Mouse (Mus musculus) hindbrain, embryonic 11.5 days (tissue): Measurements from ENCODE around the gene Muc20. TPM values are rescaled to one million over a fixed set of nuclear protein-coding genes. Genes with fewer than 3 reads are reported as not detected.

Experiments
- ATAC-seq: fragments of 200-750 bp; cut with Nextera tagmentation; 2 replicates; pipeline ENCODE4 v1.8.0; 2017; ENCODE audit warnings: mild to moderate bottlenecking, moderate TSS enrichment, moderate library complexity; ENCODE audit not compliant: low FRiP score
- DNase-seq: peaks from one replicate; pipeline ENCODE4 v3.0.0-alpha.2; 2015; ENCODE audit warnings: low spot score
- H3K27ac ChIP-seq: fragments of 300-500 bp; sonication (generic); 2 replicates; pipeline ENCODE4 v1.5.1; 2014; ENCODE audit warnings: mild to moderate bottlenecking, low read depth, low read length
- H3K27me3 ChIP-seq: fragments of 300-500 bp; sonication (generic); 2 replicates; pipeline ENCODE4 v1.6.1; 2014; ENCODE audit warnings: mild to moderate bottlenecking, low read length, moderate library complexity, mixed read lengths; ENCODE audit not compliant: control insufficient read depth, insufficient read depth
- H3K36me3 ChIP-seq: fragments of 300-500 bp; sonication (generic); 2 replicates; pipeline ENCODE4 v1.6.1; 2014; ENCODE audit warnings: mild to moderate bottlenecking, low read length, moderate library complexity, mixed read lengths; ENCODE audit not compliant: control insufficient read depth, insufficient read depth
- H3K4me1 ChIP-seq: fragments of 300-500 bp; sonication (generic); replicated peaks from 2 replicates; pipeline ENCODE4 v1.6.1; 2014; ENCODE audit warnings: low read length, mixed read lengths; ENCODE audit not compliant: control insufficient read depth, insufficient read depth
- H3K4me2 ChIP-seq: fragments of 300-500 bp; sonication (generic); replicated peaks from 2 replicates; pipeline ENCODE4 v1.6.1; 2014; ENCODE audit warnings: mild to moderate bottlenecking, low read depth, low read length
- H3K4me3 ChIP-seq: fragments of 300-500 bp; sonication (generic); 2 replicates; pipeline ENCODE4 v1.5.1; 2014; ENCODE audit warnings: low read depth, low read length
- H3K9ac ChIP-seq: fragments of 300-500 bp; sonication (generic); 2 replicates; pipeline ENCODE4 v1.6.1; 2014; ENCODE audit warnings: low read depth, low read length
- H3K9me3 ChIP-seq: fragments of 300-500 bp; sonication (generic); 2 replicates; pipeline ENCODE4 v1.6.1; 2016; ENCODE audit warnings: low read length; ENCODE audit not compliant: control insufficient read depth
- WGBS: fragments of 180-500 bp; shearing (Covaris S2); extraction: QIAGEN DNeasy Blood & Tissue Kit; methylation state at CpG from one replicate; pipeline ENCODE4 v1.1.7; 2014; 5-methylcytosine and 5-hydroxymethylcytosine counted together
- polyA plus RNA-seq: library from polyadenylated mRNA; unstranded; fragments of >200 nt; fragmentation: Nextera tagmentation; extraction: Ambion mirVana; gene quantifications from 2 replicates; pipeline ENCODE4 v1.2.1, GENCODE M21; 2014

Muc20 gene
- polyA plus RNA-seq, 1 experiment from 2014 or later = not detected

DNA sequence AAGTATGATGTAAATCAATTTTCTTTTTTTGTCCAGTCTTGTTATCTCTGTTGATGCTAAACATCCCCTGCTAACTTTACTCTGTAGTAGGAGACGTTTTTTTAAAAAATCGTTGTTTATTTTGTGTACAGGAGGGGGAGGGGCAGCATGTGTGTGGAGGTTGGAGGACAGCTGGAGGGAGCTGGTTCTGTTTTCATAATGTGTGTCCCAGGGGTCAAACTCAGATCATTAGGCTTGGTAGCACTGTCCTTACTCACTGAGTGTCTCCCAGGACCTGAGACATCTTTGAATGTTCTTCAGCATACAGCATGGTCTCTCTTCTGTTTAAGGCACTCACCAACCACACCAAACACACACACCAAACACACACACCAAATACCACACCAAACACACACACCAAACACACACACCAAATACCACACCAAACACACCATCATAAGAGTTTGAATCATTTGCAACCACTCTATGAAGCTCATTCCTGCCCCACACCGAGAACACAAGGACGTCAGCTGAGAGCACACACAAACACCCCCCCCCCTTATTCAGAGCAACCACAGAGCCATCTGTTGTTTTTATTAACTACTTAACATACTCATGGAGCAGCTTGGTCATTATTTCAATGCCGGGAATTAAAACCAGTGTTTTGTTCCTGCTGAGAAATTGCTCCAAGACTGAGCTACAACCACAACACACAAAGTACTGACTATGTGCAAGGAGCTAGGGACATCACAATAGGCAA is 13.7 kb downstream of the Muc20 start:
- no peaks in the 10 kb centered on the region for H3K27me3 ChIP-seq
- no peaks in the 10 kb centered on the region for H3K36me3 ChIP-seq
- 62% methylated on average over 5 of the region's 5 CpGs for WGBS
- no peaks in the 10 kb centered on the region for H3K4me1 ChIP-seq
- H3K27ac ChIP-seq = no peak overlapping the region
- H3K9ac ChIP-seq = no peak overlapping the region
- no peak overlapping the region for H3K4me3 ChIP-seq
- H3K4me2 ChIP-seq = no peak overlapping the region
- peak; percentile 33 for DNase-seq
- no peaks in the 10 kb centered on the region for H3K9me3 ChIP-seq
- ATAC-seq = no peak

- DNase-seq (no peak), ATAC-seq (no peak)
- Histone ChIP-seq H3K4me2 (no peak overlapping the region), H3K4me1 (no peaks in the 10 kb centered on the region), H3K9ac (no peak overlapping the region), H3K36me3 (no peaks in the 10 kb centered on the region), H3K4me3 (no peak overlapping the region), H3K27me3 (no peaks in the 10 kb centered on the region), H3K27ac (no peak overlapping the region), H3K9me3 (no peaks in the 10 kb centered on the region)
- WGBS = 58% methylated on average over 8 of the region's 8 CpGs
These were observed 18.3 kb downstream of the Muc20 start for GRCm38 (mm10) chr16:32778956-32779355.

GRCm38 (mm10) chr16:32776676-32777075 is 20.6 kb downstream of the Muc20 start:
- no peaks in the 10 kb centered on the region for H3K36me3 ChIP-seq
- H3K27ac ChIP-seq = no peak overlapping the region
- H3K4me1 ChIP-seq = no peaks in the 10 kb centered on the region
- no peak for ATAC-seq
- H3K9me3 ChIP-seq = no peaks in the 10 kb centered on the region
- no peak overlapping the region for H3K9ac ChIP-seq
- no peaks in the 10 kb centered on the region for H3K27me3 ChIP-seq
- no peak for DNase-seq
- WGBS = 84% methylated on average over 10 of the region's 10 CpGs
- H3K4me3 ChIP-seq = no peak overlapping the region
- no peak overlapping the region for H3K4me2 ChIP-seq

DNA sequence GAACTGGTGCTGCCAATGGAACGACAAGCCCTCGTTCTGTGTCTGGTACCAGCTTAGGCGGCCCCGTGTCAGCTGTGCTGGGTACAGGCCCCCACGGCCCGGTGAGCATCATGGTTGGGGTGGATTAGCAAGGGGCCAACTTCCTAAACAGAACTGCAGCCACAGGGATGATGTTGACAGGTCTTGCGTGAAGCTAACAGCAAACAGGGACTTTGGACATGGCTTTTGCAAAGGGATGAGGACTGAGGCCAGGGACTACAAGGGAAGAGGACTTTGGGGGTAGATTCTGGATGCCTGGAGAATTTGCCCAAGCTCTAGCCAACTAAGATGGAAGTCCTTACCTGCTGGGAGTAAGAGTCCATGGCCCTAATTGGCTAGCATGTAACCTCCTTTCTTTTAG is 30.3 kb downstream of the Muc20 start:
- 94% methylated on average over 7 of the region's 7 CpGs for WGBS

GRCm38 (mm10) chr16:32764961-32765360 is 32.3 kb downstream of the Muc20 start:
- no peaks in the 10 kb centered on the region for H3K4me1 ChIP-seq
- H3K27me3 ChIP-seq = no peaks in the 10 kb centered on the region
- 85% methylated on average over 6 of the region's 6 CpGs for WGBS

More for the DNA sequence above, 30.3 kb downstream of the Muc20 start:
- Histone ChIP-seq H3K4me3 (no peak overlapping the region), H3K9ac (no peak overlapping the region), H3K9me3 (no peaks in the 10 kb centered on the region), H3K4me1 (no peaks in the 10 kb centered on the region), H3K27ac (no peak overlapping the region), H3K27me3 (no peaks in the 10 kb centered on the region), H3K4me2 (no peak overlapping the region), H3K36me3 (no peaks in the 10 kb centered on the region)
- ATAC-seq (no peak), DNase-seq (no peak)

GRCm38 (mm10) chr16:32764550-32764949 is 32.7 kb downstream of the Muc20 start:
- no peaks in the 10 kb centered on the region for H3K36me3 ChIP-seq
- H3K9ac ChIP-seq = no peak overlapping the region
- H3K4me1 ChIP-seq = no peaks in the 10 kb centered on the region
- no peaks in the 10 kb centered on the region for H3K27me3 ChIP-seq
- H3K4me3 ChIP-seq = no peak overlapping the region
- H3K9me3 ChIP-seq = no peaks in the 10 kb centered on the region
- no peak overlapping the region for H3K27ac ChIP-seq
- no peak for DNase-seq
- ATAC-seq = no peak
- no peak overlapping the region for H3K4me2 ChIP-seq
- WGBS = 88% methylated on average over 2 of the region's 2 CpGs

More at GRCm38 (mm10) chr16:32764961-32765360, 32.3 kb downstream of the Muc20 start:
- Histone ChIP-seq H3K9me3 (no peaks in the 10 kb centered on the region), H3K36me3 (no peaks in the 10 kb centered on the region), H3K4me3 (no peak overlapping the region), H3K27ac (no peak overlapping the region), H3K9ac (no peak overlapping the region), H3K4me2 (no peak overlapping the region)
- DNase-seq (no peak), ATAC-seq (no peak)

GRCm38 (mm10) chr16:32750242-32751127 is 46.8 kb downstream of the Muc20 start:
- DNase-seq = no peak
- Histone ChIP-seq H3K27me3 (no peaks in the 10 kb centered on the region), H3K4me2 (no peak overlapping the region), H3K36me3 (no peaks in the 10 kb centered on the region), H3K27ac (no peak overlapping the region), H3K4me3 (no peak overlapping the region), H3K4me1 (no peaks in the 10 kb centered on the region), H3K9ac (no peak overlapping the region), H3K9me3 (no peaks in the 10 kb centered on the region)
- WGBS = 91% methylated on average over 5 of the region's 5 CpGs
- ATAC-seq = no peak

DNA sequence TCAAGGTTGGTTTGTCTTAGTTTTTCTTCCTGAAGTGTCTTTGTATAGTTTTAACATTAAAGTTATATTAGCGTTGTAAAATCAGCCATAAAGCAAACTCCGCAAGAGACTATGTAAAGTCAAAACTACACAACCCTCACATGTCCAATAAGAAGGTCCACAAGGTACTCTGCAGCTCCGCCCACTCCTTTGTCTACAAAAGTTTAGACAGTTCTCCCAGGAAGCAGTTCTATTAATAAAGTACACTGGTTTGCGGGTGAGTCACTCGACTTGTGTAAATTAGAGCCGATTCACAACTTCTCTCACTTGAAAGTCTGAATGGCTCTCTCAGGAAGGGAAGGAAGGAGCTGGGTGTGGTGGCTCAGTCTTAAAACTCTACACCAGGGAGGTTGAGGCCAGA is 51.4 kb downstream of the Muc20 start:
- no peak for ATAC-seq
- H3K4me1 ChIP-seq = no peaks in the 10 kb centered on the region

More for the DNA sequence above, 51.4 kb downstream of the Muc20 start:
- no peak overlapping the region for H3K4me3 ChIP-seq
- H3K27ac ChIP-seq = no peak overlapping the region
- 84% methylated on average over 6 of the region's 6 CpGs for WGBS
- H3K4me2 ChIP-seq = no peak overlapping the region
- H3K9me3 ChIP-seq = no peaks in the 10 kb centered on the region
- no peaks in the 10 kb centered on the region for H3K36me3 ChIP-seq
- H3K27me3 ChIP-seq = no peaks in the 10 kb centered on the region
- H3K9ac ChIP-seq = no peak overlapping the region
- DNase-seq = no peak
